Mouse (Mus musculus) intestine, embryonic 16.5 days (tissue): ENCODE results near the gene Pla2g2d. TPM values are rescaled to one million over a fixed set of nuclear protein-coding genes. Genes with fewer than 3 reads are reported as not detected.

ENCODE experiments used
- ATAC-seq: fragments of 200-750 bp; cut with Nextera tagmentation; 2 replicates; pipeline ENCODE4 v1.8.0; 2017; ENCODE audit warnings: moderate TSS enrichment, moderate library complexity
- H3K27ac ChIP-seq: fragments of 300-500 bp; sonication (generic); 2 replicates; pipeline ENCODE4 v1.5.1; 2014; ENCODE audit warnings: mild to moderate bottlenecking, low read length
- H3K27me3 ChIP-seq: fragments of 300-500 bp; sonication (generic); replicated peaks from 2 replicates; pipeline ENCODE4 v1.6.1; 2014; ENCODE audit warnings: low read length, control low read depth, mixed read lengths; ENCODE audit not compliant: control insufficient read depth, insufficient read depth
- H3K36me3 ChIP-seq: fragments of 300-500 bp; sonication (generic); 2 replicates; pipeline ENCODE4 v1.6.1; 2014; ENCODE audit warnings: low read length, control low read depth; ENCODE audit not compliant: control insufficient read depth, insufficient read depth
- H3K4me1 ChIP-seq: fragments of 300-500 bp; sonication (generic); 2 replicates; pipeline ENCODE4 v1.6.1; 2014; ENCODE audit warnings: low read length, control low read depth, mixed read lengths; ENCODE audit not compliant: control insufficient read depth, insufficient read depth
- H3K4me2 ChIP-seq: fragments of 300-500 bp; sonication (generic); 2 replicates; pipeline ENCODE4 v1.6.1; 2014; ENCODE audit warnings: low read depth, low read length, control low read depth
- H3K4me3 ChIP-seq: fragments of 300-500 bp; sonication (generic); 2 replicates; pipeline ENCODE4 v1.5.1; 2014; ENCODE audit warnings: mild to moderate bottlenecking, low read length
- H3K9ac ChIP-seq: fragments of 300-500 bp; sonication (generic); 2 replicates; pipeline ENCODE4 v1.6.1; 2014; ENCODE audit warnings: low read depth, low read length
- H3K9me3 ChIP-seq: fragments of 300-500 bp; sonication (generic); 2 replicates; pipeline ENCODE4 v1.6.1; 2016; ENCODE audit warnings: low read length, control low read depth; ENCODE audit not compliant: control insufficient read depth
- WGBS: fragments of 180-500 bp; shearing (Covaris S2); extraction: QIAGEN DNeasy Blood & Tissue Kit; methylation state at CpG from one replicate; pipeline ENCODE4 v1.1.7; 2014; 5-methylcytosine and 5-hydroxymethylcytosine counted together
- polyA plus RNA-seq: library from polyadenylated mRNA; unstranded; fragments of >200 nt; fragmentation: Nextera tagmentation; extraction: Ambion mirVana; gene quantifications from 2 replicates; pipeline ENCODE4 v1.2.1, GENCODE M21; 2015

Gene Pla2g2d
- polyA plus RNA-seq, 1 experiment from 2014 or later = 0.75 TPM

DNA sequence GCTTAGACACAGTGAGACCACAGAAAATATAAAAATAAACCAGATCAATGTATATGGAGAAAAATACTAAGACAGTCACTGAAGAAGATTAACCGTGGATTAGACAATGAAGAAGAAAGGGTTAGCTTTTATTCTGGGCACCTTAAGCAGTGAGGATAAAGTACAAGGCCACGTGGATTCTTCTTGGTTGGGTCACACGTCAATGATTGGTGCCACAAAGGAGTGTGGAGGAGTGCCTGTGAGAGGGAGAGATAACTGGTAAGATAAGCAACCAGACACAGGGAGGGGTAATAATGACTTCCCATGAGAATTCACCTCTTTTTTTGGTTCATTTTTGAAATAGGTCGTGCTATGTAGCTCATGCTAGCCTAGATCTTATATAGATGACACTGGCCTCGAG, 3.1 kb upstream of the Pla2g2d start:
- H3K4me3 ChIP-seq = no peak overlapping the region
- no peaks in the 10 kb centered on the region for H3K9me3 ChIP-seq
- H3K27me3 ChIP-seq = no peaks in the 10 kb centered on the region
- 65% methylated on average over 5 of the region's 5 CpGs for WGBS
- H3K36me3 ChIP-seq = no peaks in the 10 kb centered on the region
- H3K9ac ChIP-seq = no peak overlapping the region
- no peak overlapping the region for H3K4me2 ChIP-seq
- H3K4me1 ChIP-seq = 0 out of 2 replicates have a peak, but pooled peaks cover 4% of the 10 kb centered on the region
- peak; percentile 68 for ATAC-seq
- H3K27ac ChIP-seq = peak overlapping the region; percentile 51

DNA sequence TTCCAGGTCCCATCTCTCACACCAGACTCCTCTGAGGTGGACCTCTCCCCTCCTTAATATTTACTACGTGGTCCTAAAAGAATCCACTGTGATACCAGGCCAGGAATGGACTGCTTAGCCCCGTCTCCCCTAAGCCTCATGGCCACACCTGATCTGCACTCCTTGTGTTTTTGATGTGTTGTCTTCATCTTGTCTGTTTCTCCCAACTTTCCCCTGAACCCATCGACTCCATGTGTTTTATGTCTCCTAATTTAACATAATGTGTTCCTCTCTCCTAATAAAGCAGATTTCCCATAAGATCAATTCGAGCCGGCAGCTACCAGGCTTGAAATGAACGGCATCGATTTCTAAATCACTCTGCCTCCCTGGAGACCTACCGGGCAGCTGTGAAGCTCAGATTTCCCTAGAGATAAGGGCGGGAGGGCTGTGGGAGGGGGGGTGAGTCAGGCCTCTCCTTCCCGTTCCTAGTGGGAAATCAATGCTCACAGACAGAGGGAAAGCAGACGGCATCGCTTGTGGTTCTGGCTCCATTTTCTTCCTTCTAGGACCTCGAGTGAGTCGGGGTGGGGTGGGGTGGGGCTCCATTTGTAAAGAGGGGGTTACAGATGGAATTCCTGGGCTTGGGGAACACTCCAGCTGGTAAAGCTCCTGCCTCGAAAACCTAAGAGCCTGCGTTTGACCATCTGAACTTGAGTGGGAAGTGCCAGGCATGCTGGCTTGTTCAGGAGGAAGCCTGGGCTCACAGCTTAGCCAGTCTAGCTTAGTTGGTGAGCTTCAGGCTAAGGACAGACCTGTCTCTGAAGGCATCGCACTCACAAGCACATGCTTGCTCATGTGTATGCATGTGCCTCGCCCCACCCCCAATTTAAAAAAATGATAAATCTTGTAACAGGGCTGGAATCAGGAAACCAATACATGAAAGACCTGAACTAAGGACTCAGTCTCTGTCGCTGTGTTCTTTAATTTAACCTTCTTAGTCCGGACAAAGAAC, 2.2 kb downstream of the Pla2g2d start:
- Histone ChIP-seq H3K27me3 (no peaks in the 10 kb centered on the region), H3K9ac (no peak overlapping the region), H3K36me3 (no peaks in the 10 kb centered on the region), H3K9me3 (no peaks in the 10 kb centered on the region), H3K4me3 (no peak overlapping the region), H3K27ac (no peak overlapping the region), H3K4me2 (no peak overlapping the region), H3K4me1 (no peaks in the 10 kb centered on the region)
- WGBS = 32% methylated on average over 20 of the region's 20 CpGs
- peak; percentile 26; the same call in 1 of the 2 replicates for ATAC-seq

DNA sequence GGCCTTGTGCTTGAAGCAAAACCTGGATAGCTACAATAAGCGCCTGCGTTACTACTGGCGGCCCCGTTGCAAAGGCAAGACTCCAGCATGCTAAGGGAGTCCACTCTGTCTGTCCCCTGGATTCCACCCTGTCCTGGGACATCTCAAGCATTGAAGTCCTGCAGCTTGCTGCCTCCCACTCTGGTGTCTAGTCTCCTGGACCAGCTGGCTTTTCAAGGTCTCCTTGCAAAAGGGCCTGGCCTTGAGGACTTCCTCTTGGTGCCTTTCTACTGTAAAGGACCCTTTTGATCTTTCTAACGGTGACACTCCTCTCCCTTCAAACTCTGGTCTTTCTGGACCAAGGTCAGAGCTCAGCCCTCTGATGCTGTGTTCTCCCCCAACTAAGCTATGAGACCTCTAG, 4.8 kb downstream of the Pla2g2d start:
- H3K4me3 ChIP-seq = no peak overlapping the region
- 87% methylated on average over 5 of the region's 5 CpGs for WGBS
- no peak overlapping the region for H3K27ac ChIP-seq
- no peaks in the 10 kb centered on the region for H3K36me3 ChIP-seq
- no peak overlapping the region for H3K4me2 ChIP-seq
- ATAC-seq = no peak
- H3K27me3 ChIP-seq = no peaks in the 10 kb centered on the region
- no peaks in the 10 kb centered on the region for H3K4me1 ChIP-seq
- H3K9me3 ChIP-seq = no peaks in the 10 kb centered on the region
- H3K9ac ChIP-seq = no peak overlapping the region

DNA sequence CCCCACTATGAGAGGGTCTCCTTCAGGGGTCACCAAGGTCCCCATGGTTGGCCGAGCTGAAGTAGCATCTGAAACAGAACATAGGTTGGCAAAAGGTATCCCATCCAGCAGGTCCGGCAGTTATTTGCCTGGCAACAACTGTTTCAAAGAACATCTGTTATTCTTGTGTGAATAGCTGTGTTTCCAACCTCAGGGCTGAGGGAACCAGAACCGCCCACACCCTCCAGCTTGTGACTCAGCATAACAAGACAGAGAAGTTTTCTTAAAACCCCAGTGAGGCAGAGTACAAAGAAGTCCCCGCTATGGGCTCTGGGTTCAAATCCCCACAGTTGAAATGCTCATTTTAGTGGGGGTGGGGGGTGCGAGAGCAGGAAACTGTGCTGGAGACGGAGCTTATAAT, 6.6 kb downstream of the Pla2g2d start:
- H3K4me2 ChIP-seq = no peak overlapping the region
- ATAC-seq = no peak
- no peaks in the 10 kb centered on the region for H3K9me3 ChIP-seq
- H3K27me3 ChIP-seq = no peaks in the 10 kb centered on the region
- no peaks in the 10 kb centered on the region for H3K36me3 ChIP-seq
- H3K4me3 ChIP-seq = no peak overlapping the region
- no peaks in the 10 kb centered on the region for H3K4me1 ChIP-seq
- H3K27ac ChIP-seq = no peak overlapping the region
- WGBS = 79% methylated on average over 6 of the region's 6 CpGs
- no peak overlapping the region for H3K9ac ChIP-seq

DNA sequence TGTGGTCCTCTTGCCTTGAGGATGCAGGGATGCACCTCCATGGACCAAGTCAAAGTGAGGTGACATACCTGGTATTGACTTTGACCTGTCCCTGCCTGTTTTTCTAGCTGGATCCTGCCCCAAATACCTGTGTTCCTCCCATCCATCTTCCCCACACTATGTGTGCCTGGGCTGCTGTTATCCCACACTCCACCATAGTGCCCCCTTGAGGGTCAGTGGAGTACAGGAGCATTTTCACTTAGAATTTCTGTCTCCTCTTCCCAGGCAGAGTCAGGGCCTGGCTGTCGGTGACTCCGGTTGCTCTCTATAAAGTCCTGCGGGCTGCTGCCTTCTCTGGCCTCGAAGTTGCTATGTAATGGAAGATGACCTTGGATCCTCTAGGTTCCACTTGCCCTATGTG, 10.2 kb downstream of the Pla2g2d start:
- Histone ChIP-seq H3K9me3 (no peaks in the 10 kb centered on the region), H3K36me3 (no peaks in the 10 kb centered on the region), H3K4me1 (no peaks in the 10 kb centered on the region), H3K27me3 (no peaks in the 10 kb centered on the region), H3K9ac (no peak overlapping the region), H3K27ac (no peak overlapping the region), H3K4me3 (no peak overlapping the region), H3K4me2 (no peak overlapping the region)
- WGBS = 47% methylated on average over 4 of the region's 4 CpGs
- ATAC-seq = no peak

DNA sequence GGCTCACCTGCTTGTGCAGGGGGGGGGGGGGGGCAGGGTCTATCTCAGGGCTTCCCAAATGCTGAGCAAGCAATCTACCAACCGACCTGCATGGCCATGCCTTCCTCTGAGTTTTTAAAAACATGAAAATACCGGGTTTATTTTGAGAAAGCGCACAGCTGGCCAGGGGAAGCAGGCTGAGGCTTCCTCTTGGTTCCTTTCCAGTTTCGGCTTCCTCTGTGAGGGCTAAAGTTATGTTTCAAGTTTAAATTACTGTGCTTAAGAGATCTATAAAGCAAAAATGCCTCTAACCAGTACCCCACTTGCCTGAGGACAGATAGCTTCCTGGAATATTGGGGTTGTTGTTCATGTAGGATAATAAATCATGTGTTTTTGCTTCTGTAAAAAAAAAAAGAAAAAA, 10.6 kb downstream of the Pla2g2d start:
- no peak overlapping the region for H3K27ac ChIP-seq
- no peak for ATAC-seq
- WGBS = 39% methylated on average over 4 of the region's 4 CpGs
- H3K4me2 ChIP-seq = no peak overlapping the region
- H3K9me3 ChIP-seq = no peaks in the 10 kb centered on the region
- no peaks in the 10 kb centered on the region for H3K27me3 ChIP-seq
- H3K9ac ChIP-seq = no peak overlapping the region
- H3K4me1 ChIP-seq = no peaks in the 10 kb centered on the region
- no peak overlapping the region for H3K4me3 ChIP-seq
- no peaks in the 10 kb centered on the region for H3K36me3 ChIP-seq

DNA sequence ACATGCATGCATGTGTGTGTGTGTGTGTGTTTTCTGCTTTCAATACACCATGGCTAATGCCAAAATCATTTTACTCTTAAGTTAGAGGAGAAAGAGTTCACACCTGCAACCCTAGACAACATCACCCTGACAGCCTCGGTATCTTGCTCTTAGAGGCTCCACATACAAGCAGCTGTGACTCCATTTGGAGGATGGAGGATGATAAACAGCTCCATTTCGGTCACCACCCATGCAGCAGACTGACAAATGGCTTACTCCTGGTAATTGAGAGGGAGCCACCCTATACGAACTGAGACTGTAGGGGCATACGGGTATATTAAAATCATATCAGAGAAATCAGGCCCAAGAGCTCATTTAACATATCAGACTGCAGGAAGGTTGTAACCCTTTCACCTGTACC, 12.8 kb downstream of the Pla2g2d start:
- H3K9me3 ChIP-seq = no peaks in the 10 kb centered on the region
- peaks cover 12% of the 10 kb centered on the region for H3K4me1 ChIP-seq
- no peak overlapping the region for H3K4me2 ChIP-seq
- H3K9ac ChIP-seq = no peak overlapping the region
- WGBS = 79% methylated on average over 4 of the region's 4 CpGs
- no peaks in the 10 kb centered on the region for H3K27me3 ChIP-seq
- no peaks in the 10 kb centered on the region for H3K36me3 ChIP-seq
- H3K4me3 ChIP-seq = no peak overlapping the region
- H3K27ac ChIP-seq = no peak overlapping the region
- ATAC-seq = no peak

- no peak overlapping the region for H3K4me2 ChIP-seq
- H3K4me1 ChIP-seq = peaks cover 12% of the 10 kb centered on the region
- no peak for ATAC-seq
- H3K4me3 ChIP-seq = no peak overlapping the region
- whole genome bisulfite sequencing = 55% methylated on average over 6 of the region's 6 CpGs
- H3K36me3 ChIP-seq = no peaks in the 10 kb centered on the region
- no peak overlapping the region for H3K9ac ChIP-seq
- no peak overlapping the region for H3K27ac ChIP-seq
- H3K27me3 ChIP-seq = no peaks in the 10 kb centered on the region
- H3K9me3 ChIP-seq = no peaks in the 10 kb centered on the region
Observed at GRCm38 (mm10) chr4:138791452-138791851, 15.9 kb downstream of the Pla2g2d start.

DNA sequence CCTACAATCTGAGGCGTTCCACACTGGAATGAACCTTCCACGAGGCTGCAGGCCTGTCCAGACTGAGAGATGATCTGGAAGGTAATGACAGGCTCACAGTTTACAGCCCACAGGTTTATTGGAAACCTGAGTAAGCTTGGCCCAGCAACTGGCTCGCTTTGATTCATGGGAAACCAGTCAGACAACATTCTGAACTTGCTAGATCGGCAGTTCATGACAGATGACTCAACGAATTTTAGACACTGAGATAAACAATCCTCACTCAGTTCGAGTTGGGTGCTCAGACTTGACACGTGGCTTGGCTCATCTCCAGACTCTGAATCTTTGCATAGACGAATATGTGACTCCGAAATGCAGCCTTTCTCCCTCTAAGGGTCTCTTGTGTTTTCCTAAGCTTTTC, 17.1 kb downstream of the Pla2g2d start:
- WGBS = 20% methylated on average over 9 of the region's 9 CpGs
- H3K27me3 ChIP-seq = no peaks in the 10 kb centered on the region
- no peaks in the 10 kb centered on the region for H3K9me3 ChIP-seq
- no peak overlapping the region for H3K4me2 ChIP-seq
- no peak overlapping the region for H3K4me3 ChIP-seq
- peak; percentile 69 for ATAC-seq
- H3K27ac ChIP-seq = peak overlapping the region; percentile 7; the same call in 1 of the 2 replicates
- H3K9ac ChIP-seq = no peak overlapping the region
- H3K4me1 ChIP-seq = peaks cover 15% of the 10 kb centered on the region
- no peaks in the 10 kb centered on the region for H3K36me3 ChIP-seq
